Mouse (Mus musculus) heart, postnatal 10 days (tissue): ENCODE data around the gene 4931406P16Rik. TPM values are rescaled to one million over a fixed set of nuclear protein-coding genes. Genes with fewer than 3 reads are reported as not detected.
"Not testable (repeated sequence)": the region's sequence is repeated elsewhere in the genome, so short reads cannot be mapped to it uniquely, and the experiment has no call there.

Source experiments
- DNase-seq, 2 experiments: peaks; one replicate each; pipeline ENCODE4 v3.0.0; 2021
- intact Hi-C: fragments of 180-260 bp; cut with DNase I; formaldehyde crosslinking; loops from one replicate; pipeline ENCODE4 v1.15.1; 2025
- total RNA-seq, 2 experiments: library from RNA; stranded (reverse); gene quantifications; 2 replicates each; pipeline ENCODE4 v1.2.3; 2021

Gene 4931406P16Rik
- total RNA-seq, 2 experiments from 2014 or later, result 95.5 to 102 TPM

DNA sequence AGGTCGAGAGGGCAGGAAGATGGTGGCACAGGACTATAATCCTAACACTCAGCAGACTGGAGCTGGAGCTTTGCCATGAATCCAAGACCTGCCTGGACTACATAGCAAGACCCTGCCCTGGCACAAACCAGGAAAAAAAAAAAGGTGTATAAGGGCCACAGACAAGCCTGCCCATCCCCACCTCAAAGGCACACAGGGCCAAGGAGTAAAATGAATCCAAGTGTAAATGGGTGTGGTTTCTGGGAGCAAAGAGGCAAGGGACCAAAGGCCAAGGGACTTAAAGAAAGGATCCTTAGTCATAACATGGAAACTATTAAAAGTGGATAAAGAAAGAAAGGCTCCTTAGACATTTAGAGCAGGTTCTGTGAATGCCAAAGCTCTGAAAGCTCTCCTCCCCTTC is 94.9 kb downstream of the 4931406P16Rik start:
- DNase-seq, result no peak
- intact Hi-C loops, result no loop called here

DNA sequence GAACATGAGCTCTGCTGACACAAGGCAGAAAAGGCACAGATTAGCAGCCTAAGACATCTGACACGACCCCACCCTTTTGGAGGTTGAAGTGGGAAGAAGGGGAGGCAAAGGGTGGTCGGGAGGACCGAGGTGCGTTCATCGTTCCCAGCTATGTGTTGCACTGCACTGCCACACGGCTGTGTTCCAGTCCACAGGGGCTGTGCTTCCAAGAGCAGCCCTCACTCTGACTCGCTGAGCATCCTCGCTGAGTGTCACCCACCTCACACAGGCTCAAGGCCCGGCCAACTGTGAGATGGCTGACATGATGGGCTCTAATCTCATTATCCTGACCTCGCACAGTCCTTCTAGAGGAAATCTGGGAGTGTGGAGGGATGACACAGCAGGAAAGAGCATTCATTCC is 96.9 kb downstream of the 4931406P16Rik start:
- intact Hi-C loops, result no loop called here

DNA sequence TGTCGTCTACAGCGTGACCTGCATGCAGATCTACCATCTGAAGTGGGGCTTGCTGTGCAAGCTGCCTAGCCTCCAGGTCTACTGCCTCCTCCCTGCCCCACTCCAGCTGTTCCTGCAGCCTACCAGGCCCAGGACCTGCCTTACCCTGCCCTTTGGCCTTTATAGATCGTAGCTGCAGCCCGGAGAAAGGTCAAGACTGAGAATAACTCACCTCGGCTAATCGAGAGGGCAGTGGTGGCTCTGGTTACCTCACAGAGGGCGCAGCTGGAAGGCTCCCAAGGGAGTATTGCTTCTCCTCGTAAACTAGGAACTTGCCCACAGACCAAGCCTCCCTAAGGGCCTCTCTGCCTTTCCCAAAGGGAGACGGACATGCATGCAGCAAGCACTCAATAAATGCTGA is 97.9 kb downstream of the 4931406P16Rik start:
- intact Hi-C loops, result no loop called here
- no peak for DNase-seq

More for the DNA sequence above, 96.9 kb downstream of the 4931406P16Rik start:
- DNase-seq, result no peak

DNA sequence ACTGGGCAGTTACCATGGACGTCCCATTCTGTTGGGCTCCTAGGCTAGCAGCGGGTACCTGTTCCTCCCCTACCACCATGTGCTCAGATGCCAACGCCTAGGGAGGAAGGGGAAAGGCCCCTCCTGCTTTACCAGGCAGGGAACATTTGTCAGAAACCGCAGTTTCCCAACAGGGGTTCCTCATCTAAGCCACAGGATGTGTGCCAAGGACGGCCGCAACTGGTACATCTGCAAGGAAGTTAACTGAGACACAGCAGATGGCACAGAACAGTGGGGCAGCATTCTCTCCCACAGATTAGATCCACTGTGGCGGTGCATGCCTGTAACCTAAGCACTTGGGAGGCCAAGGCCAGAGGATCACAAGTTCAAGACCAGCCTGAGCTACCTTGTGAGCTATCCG is 98.7 kb downstream of the 4931406P16Rik start:
- intact Hi-C loops, result no loop called here
- no peak for DNase-seq

DNA sequence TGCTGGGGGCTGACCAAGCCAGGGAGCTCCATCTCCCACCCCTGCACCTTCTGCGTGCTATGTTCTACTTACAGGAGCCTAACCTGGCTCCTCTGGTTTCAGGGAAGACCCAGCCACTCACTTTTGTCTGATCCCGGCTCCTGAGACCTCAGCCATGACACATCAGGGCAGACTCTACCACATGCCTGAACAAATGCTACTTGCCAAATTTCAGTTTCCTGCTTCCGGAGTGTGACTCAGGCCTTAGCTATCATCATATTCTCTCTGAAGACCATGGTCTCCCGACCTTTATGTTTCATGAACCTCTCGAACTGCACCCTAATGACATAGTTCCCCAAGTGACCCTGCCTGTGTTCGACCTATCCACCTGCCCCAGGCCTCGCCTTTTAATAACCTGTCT is 100.1 kb downstream of the 4931406P16Rik start:
- no peak for DNase-seq
- intact Hi-C loops, result no loop called here

DNA sequence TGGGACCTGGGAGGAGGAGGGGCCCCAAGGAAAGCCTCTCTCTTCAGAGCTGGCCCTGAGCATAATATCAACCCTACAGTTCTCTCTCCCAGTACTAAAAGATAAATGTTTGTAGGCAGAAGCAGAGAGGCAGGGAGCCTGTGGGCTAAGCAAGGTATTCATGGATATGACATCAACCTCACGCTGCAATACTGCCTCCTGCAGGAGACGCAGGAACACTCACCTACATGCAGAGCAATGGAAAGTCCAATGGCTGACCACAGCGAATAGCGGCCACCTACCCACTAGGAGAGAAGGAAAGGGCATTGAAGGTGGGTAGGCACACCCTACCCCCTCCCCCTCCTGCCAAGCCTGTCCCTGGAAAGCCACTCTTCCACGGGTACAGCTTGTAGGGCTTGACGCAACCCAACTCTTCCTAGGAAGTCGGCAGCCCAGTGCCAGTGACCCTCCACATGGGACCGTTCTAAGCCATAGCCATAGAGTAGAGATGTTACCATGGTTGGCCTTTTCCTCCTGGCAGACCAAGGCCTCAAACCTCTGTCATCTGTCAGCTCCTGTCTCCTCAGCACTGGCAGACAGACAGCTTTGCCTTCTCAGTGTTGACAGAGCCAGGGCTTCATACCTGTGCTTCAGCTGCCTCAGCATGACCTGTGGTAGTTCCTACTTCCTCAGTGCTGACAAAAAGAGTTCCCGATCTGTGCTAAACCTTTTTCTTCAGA is 105.2 kb downstream of the 4931406P16Rik start:
- intact Hi-C loops, result no loop called here
- DNase-seq, result no peak

DNA sequence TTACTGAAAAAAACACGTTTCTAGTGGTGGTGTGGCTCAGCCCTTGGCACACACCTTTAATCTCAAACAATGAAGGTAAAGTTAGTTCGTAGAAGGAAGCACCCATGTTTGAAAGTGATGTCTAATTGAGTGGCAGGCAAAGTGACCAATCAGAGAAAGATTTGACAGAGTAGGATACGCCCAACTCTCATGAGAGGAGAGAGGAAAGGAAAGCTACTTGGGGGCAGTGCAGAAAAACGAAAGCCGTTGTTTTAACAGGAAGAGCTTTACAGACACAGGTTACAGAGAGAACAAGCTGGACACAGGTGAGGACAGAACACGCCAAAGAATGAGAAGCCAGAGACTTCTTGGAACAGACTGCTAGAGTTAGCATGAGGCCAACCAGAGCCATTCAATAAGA is 107.0 kb downstream of the 4931406P16Rik start:
- intact Hi-C loops, result no loop called here
- no peak for DNase-seq

DNA sequence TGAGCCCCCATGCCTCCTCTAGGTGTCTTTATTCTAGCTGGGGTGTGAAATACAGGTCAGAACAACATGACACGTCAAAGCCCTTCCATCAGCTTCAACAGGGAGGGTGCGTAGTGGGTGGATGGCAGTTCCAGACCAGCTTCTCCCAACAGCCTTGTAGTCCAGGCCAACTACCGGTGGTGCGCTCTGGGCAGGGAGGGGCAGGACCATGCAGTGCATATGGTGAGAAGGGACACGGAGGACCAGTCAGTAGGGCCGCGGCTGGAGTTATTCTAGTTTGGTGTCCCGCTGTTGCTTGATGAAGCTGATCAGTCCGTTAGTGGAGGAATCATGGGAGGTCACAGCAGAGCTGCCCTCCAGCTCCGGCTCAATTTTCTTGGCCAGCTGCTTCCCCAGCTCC is 111.2 kb downstream of the 4931406P16Rik start:
- intact Hi-C loops, DNase-seq: not testable (repeated sequence)

DNA sequence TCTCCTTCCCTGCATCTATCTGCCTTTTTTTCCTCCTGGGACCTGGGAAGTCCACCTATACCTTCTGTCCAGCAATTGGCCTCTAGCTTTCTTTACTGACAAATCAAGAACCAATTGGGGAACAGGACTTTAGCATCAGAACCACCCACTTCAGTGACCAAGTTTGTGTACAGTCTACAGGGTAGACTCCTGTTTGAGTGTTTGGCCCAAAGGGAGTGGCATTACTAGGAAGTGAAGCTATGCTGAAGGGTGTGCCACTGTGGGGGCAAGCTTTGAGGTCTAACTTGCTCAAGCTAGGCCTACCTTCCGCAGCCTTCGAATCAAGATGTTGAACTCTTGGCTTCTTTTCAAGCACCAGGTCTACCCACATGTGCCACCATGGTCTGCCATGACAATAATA is 112.5 kb downstream of the 4931406P16Rik start:
- intact Hi-C loops, result no loop called here
- no peak for DNase-seq

- peak; percentile 41 to 68 for DNase-seq
Observed at GRCm38 (mm10) chr7:34198346-34198745, 115.0 kb downstream of the 4931406P16Rik start.

DNA sequence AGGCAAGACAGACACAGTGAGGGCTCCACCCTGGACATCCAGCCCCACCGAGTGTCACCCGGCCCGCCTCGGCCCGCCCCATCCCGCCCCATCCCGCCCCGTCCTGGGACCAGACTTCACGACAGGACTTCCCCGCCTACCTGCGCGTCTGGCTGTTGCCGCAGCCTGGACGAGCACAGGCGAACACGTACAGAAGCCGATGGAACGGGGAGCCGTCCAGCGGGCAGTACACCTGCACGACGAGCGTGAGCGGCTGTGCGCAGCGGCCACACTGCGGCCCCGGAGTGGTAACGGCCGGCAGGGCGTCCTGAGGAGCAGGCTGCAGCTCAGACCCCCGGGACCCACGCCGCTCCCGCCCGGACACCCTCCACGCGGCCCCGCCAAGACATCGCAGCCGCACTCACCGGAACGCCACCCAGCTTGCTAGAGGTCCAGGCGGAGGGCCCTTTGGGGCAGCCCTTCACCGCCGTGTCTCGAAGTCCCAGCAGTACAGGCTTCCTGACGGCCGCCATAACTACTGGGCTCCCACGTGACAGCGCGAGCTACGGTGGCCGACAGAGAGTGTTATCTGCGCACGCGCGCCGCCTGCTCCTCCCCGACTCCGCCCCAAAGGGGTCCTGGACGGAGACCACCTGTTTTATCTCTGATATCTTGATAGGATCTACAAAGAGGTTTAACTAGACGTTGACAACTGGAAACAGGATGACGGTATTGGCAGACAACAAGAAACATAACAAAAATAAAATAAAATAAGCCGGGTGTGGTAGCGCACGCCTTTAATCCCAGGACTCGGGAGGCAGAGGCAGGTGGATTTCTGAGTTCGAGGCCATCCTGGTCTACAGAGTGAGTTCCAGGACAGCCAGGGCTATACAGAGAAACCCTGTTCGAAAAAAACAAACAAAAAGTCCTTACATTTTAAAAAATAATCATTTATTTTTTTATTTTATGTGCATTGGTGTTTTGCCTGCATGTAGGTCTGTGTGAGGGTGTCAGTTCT is 116.9 kb downstream of the 4931406P16Rik start, which contains the start of gene Pdcd2l:
Pdcd2l (minus strand) TSS at position 530 of the 997 bp plus-strand sequence.
- peak; percentile 93 to 94 for DNase-seq
- intact Hi-C loops, result loop anchor here (5.0 kb wide), 1 partner anchor 214 kb away; no protein-coding TSS in a partner anchor

More at GRCm38 (mm10) chr7:34198346-34198745, 115.0 kb downstream of the 4931406P16Rik start:
- intact Hi-C loops, result loop anchor here (5.0 kb wide), 1 partner anchor 216 kb away; no protein-coding TSS in a partner anchor

DNA sequence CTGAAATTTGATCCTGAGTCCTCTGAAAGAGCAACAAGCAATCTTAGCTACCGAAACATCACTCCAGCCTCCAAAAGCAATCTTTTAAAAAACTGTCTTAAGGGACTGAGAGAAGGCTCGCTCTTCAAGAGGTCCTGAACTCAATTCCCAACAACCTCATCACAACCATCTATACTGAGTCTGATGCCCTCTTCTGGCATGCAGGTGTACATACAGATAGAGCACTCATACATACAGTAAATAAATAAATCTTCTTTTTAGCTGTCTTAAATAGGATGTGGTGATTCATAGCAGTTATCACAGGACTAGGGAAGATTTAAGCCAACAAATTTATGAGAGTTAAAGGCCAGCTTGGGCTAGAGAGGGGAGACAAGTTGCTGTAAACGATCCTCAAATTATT is 117.7 kb downstream of the 4931406P16Rik start:
- intact Hi-C loops, result loop anchor here (5.0 kb wide), 1 partner anchor 213 kb away; no protein-coding TSS in a partner anchor
- DNase-seq, result no peak

GRCm38 (mm10) chr7:34192825-34193224 is 120.5 kb downstream of the 4931406P16Rik start:
- intact Hi-C loops, result no loop called here
- DNase-seq, result no peak

- intact Hi-C loops, result no loop called here
Observed at GRCm38 (mm10) chr7:34189376-34189989, 123.9 kb downstream of the 4931406P16Rik start.

More at GRCm38 (mm10) chr7:34189376-34189989, 123.9 kb downstream of the 4931406P16Rik start:
- DNase-seq, result no peak

Other genes starting within 250 kb of the 4931406P16Rik start
- not detected for gene Scgb1b30, start 218.1 kb downstream of the 4931406P16Rik start, total RNA-seq
- 10 to 100 TPM; 22.5 to 26.0 TPM for gene Wtip, start 180.3 kb downstream of the 4931406P16Rik start, total RNA-seq
- 10 to 100 TPM; 51.0 to 53.5 TPM for gene Uba2, start 144.0 kb downstream of the 4931406P16Rik start, total RNA-seq
- 10 to 100 TPM; 18.9 to 19.4 TPM for gene Pdcd2l, start 116.9 kb downstream of the 4931406P16Rik start, total RNA-seq
- gene Gpi1, start 83.2 kb downstream of the 4931406P16Rik start, total RNA-seq, result 100 to 1,000 TPM; 556 to 561 TPM
- gene Gm6096, start 62.5 kb downstream of the 4931406P16Rik start, total RNA-seq, result not detected
- 100 to 1,000 TPM in 1 of 2 experiments, 10 to 100 TPM in 1; 87.6 to 102 TPM for gene Lsm14a, start 79.8 kb upstream of the 4931406P16Rik start, total RNA-seq